Mouse (Mus musculus) ovary, adult 10 weeks (tissue): ENCODE data around the gene Olfr878. TPM values are rescaled to one million over a fixed set of nuclear protein-coding genes. Genes with fewer than 3 reads are reported as not detected.

ENCODE experiments used
- polyA plus RNA-seq: library from polyadenylated mRNA; stranded (reverse); fragments of 350-450 nt; fragmentation: Illumina TruSeq; extraction: RNeasy Lipid Tissue Mini Kit (QIAGEN cat#74804); gene quantifications from one replicate; pipeline ENCODE4 v1.2.3, GENCODE M21; 2014

Olfr878 gene
- 0.51 TPM for polyA plus RNA-seq

GRCm38 (mm10) chr9:37917540-37917939, at the start of gene Olfr878:
Olfr878 (plus strand) TSS chr9:37917840.

GRCm38 (mm10) chr9:37896661-37897060, 21.0 kb upstream of the Olfr878 start, which contains the start of gene Olfr145:
Olfr145 (plus strand) TSS chr9:37896724.

Other genes starting within 250 kb of the Olfr878 start
- not detected for gene Panx3, start 248.6 kb upstream of the Olfr878 start, polyA plus RNA-seq
- not detected for gene Olfr160, start 201.6 kb upstream of the Olfr878 start, polyA plus RNA-seq
- gene Olfr874, start 172.7 kb upstream of the Olfr878 start, polyA plus RNA-seq = not detected
- gene Olfr875, start 146.0 kb upstream of the Olfr878 start, polyA plus RNA-seq = not detected
- gene Olfr876, start 114.8 kb upstream of the Olfr878 start, polyA plus RNA-seq = not detected
- 0.20 TPM for gene Olfr877, start 63.6 kb upstream of the Olfr878 start, polyA plus RNA-seq
- gene Olfr145, start 21.1 kb upstream of the Olfr878 start, polyA plus RNA-seq = not detected
- gene Olfr881, start 74.0 kb downstream of the Olfr878 start, polyA plus RNA-seq = not detected
- not detected for gene Olfr883, start 108.0 kb downstream of the Olfr878 start, polyA plus RNA-seq
- gene Olfr884, start 128.7 kb downstream of the Olfr878 start, polyA plus RNA-seq = not detected
- gene Olfr885, start 143.5 kb downstream of the Olfr878 start, polyA plus RNA-seq = not detected
- gene Olfr887, start 166.2 kb downstream of the Olfr878 start, polyA plus RNA-seq = not detected
- gene Olfr888, start 190.3 kb downstream of the Olfr878 start, polyA plus RNA-seq = not detected
- gene Olfr889, start 197.4 kb downstream of the Olfr878 start, polyA plus RNA-seq = not detected
- not detected for gene Olfr890, start 224.7 kb downstream of the Olfr878 start, polyA plus RNA-seq